Mouse (Mus musculus) spleen, embryonic (tissue): ENCODE data around the gene Fam214a.

Source experiments
- CTCF ChIA-PET: fragments of 350-600 bp; sonication (Branson Sonifier 250); formaldehyde crosslinking; loops from one replicate; lab custom pipeline; 2022; lab: Charles Lee

Gene Fam214a

GRCm38 (mm10) chr9:75023150-75023894 lies 70.6 kb downstream of the Fam214a start:
- CTCF ChIA-PET = no interaction called here

GRCm38 (mm10) chr9:75024089-75024488 lies 71.4 kb downstream of the Fam214a start:
- CTCF ChIA-PET = no interaction called here

- CTCF ChIA-PET = interaction anchor here (0.6 to 0.7 kb wide), 2 partner anchors 119 to 518 kb away, joined by 3 read pairs; no protein-coding TSS in a partner anchor
These were observed 73.0 kb downstream of the Fam214a start for GRCm38 (mm10) chr9:75025689-75026088.

- CTCF ChIA-PET = interaction anchor here (0.7 kb wide), 1 partner anchor 230 kb away, joined by 3 read pairs; no protein-coding TSS in a partner anchor
These were observed 79.7 kb downstream of the Fam214a start for GRCm38 (mm10) chr9:75032408-75032807.

GRCm38 (mm10) chr9:75033141-75033540 lies 80.5 kb downstream of the Fam214a start:
- CTCF ChIA-PET = no interaction called here

GRCm38 (mm10) chr9:75034691-75035090 lies 82.0 kb downstream of the Fam214a start:
- CTCF ChIA-PET = no interaction called here

GRCm38 (mm10) chr9:75035944-75036343 lies 83.3 kb downstream of the Fam214a start:
- CTCF ChIA-PET = no interaction called here

- CTCF ChIA-PET = interaction anchor here (0.9 kb wide), 1 partner anchor 12 kb away, joined by 15 read pairs; no protein-coding TSS in a partner anchor
These were observed 85.0 kb downstream of the Fam214a start, which contains the start of gene Arpp19 for GRCm38 (mm10) chr9:75037451-75038356. TSS of gene Arpp19 (plus strand) at chr9:75037614.

- CTCF ChIA-PET = interaction anchor here (0.9 kb wide), 1 partner anchor 12 kb away, joined by 15 read pairs; no protein-coding TSS in a partner anchor
These were observed 85.6 kb downstream of the Fam214a start for GRCm38 (mm10) chr9:75038357-75038688.

GRCm38 (mm10) chr9:75040566-75040965 lies 87.9 kb downstream of the Fam214a start:
- CTCF ChIA-PET = interaction anchor here (0.6 kb wide), 1 partner anchor 266 kb away, joined by 6 read pairs; no protein-coding TSS in a partner anchor

- CTCF ChIA-PET = interaction anchor here (0.6 kb wide), 2 partner anchors 61 to 1373 kb away, joined by 3 to 11 read pairs; no protein-coding TSS in a partner anchor
These were observed 89.3 kb downstream of the Fam214a start for GRCm38 (mm10) chr9:75041840-75042525.

GRCm38 (mm10) chr9:75043191-75043590 lies 90.5 kb downstream of the Fam214a start:
- CTCF ChIA-PET = no interaction called here

- CTCF ChIA-PET = interaction anchor here (0.6 to 0.7 kb wide), 2 partner anchors 80 to 535 kb away, joined by 4 to 5 read pairs; no protein-coding TSS in a partner anchor
These were observed 94.4 kb downstream of the Fam214a start for GRCm38 (mm10) chr9:75047079-75047478.

- CTCF ChIA-PET = interaction anchor here (0.6 to 1.9 kb wide), 2 partner anchors 11 to 15 kb away, joined by 4 read pairs; no protein-coding TSS in a partner anchor
These were observed 96.4 kb downstream of the Fam214a start for GRCm38 (mm10) chr9:75049100-75049499.

GRCm38 (mm10) chr9:75050003-75050402 lies 97.3 kb downstream of the Fam214a start:
- CTCF ChIA-PET = interaction anchor here (0.8 to 1.9 kb wide), 3 partner anchors 10 to 128 kb away, joined by 3 to 15 read pairs (median 4); no protein-coding TSS in a partner anchor

GRCm38 (mm10) chr9:75051841-75052240 lies 99.2 kb downstream of the Fam214a start:
- CTCF ChIA-PET = interaction anchor here (1.3 to 1.5 kb wide), 2 partner anchors 109 to 230 kb away, joined by 3 to 5 read pairs; no protein-coding TSS in a partner anchor

GRCm38 (mm10) chr9:75055046-75055445 lies 102.4 kb downstream of the Fam214a start:
- CTCF ChIA-PET = interaction anchor here (0.6 to 1.0 kb wide), 3 partner anchors 9 to 155 kb away, joined by 3 to 5 read pairs (median 4); no protein-coding TSS in a partner anchor

GRCm38 (mm10) chr9:75064678-75065331 lies 112.1 kb downstream of the Fam214a start:
- CTCF ChIA-PET = interaction anchor here (0.6 kb wide), 1 partner anchor 10 kb away, joined by 4 read pairs; no protein-coding TSS in a partner anchor

- CTCF ChIA-PET = interaction anchor here (1.1 kb wide), 1 partner anchor 34 kb away, joined by 3 read pairs; no protein-coding TSS in a partner anchor
These were observed 117.9 kb downstream of the Fam214a start, which contains the start of gene Myo5a for GRCm38 (mm10) chr9:75070457-75071028. TSS of gene Myo5a (plus strand) at chr9:75071015.
